Mouse (Mus musculus) liver, embryonic 11.5 days (tissue): ENCODE data around the gene Gm10553. TPM values are rescaled to one million over a fixed set of nuclear protein-coding genes. Genes with fewer than 3 reads are reported as not detected.
"Not testable (repeated sequence)": the region's sequence is repeated elsewhere in the genome, so short reads cannot be mapped to it uniquely, and the experiment has no call there.

Experiments used
- ATAC-seq: fragments of 200-750 bp; cut with Nextera tagmentation; replicated peaks from 2 replicates; pipeline ENCODE4 v1.8.0; 2017; ENCODE audit warnings: moderate number of reproducible peaks, mild to moderate bottlenecking, moderate TSS enrichment, moderate library complexity; ENCODE audit not compliant: low FRiP score
- DNase-seq: peaks from one replicate; pipeline ENCODE4 v3.0.0-alpha.2; 2017; ENCODE audit warnings: low spot score
- H3K27ac ChIP-seq: fragments of 300-500 bp; sonication (generic); 2 replicates; pipeline ENCODE4 v1.5.1; 2014; ENCODE audit warnings: mild to moderate bottlenecking, low read depth, low read length, control low read depth
- H3K27me3 ChIP-seq: fragments of 300-500 bp; sonication (generic); replicated peaks from 2 replicates; pipeline ENCODE4 v1.6.1; 2014; ENCODE audit warnings: low read length, mixed read lengths; ENCODE audit not compliant: control insufficient read depth, insufficient read depth
- H3K36me3 ChIP-seq: fragments of 300-500 bp; sonication (generic); 2 replicates; pipeline ENCODE4 v1.6.1; 2014; ENCODE audit warnings: mild to moderate bottlenecking, low read length, moderate library complexity, mixed read lengths; ENCODE audit not compliant: control insufficient read depth, insufficient read depth
- H3K4me1 ChIP-seq: fragments of 300-500 bp; sonication (generic); replicated peaks from 2 replicates; pipeline ENCODE4 v1.6.1; 2014; ENCODE audit warnings: low read length, mixed read lengths; ENCODE audit not compliant: control insufficient read depth, insufficient read depth
- H3K4me2 ChIP-seq: fragments of 300-500 bp; sonication (generic); 2 replicates; pipeline ENCODE4 v1.6.1; 2014; ENCODE audit warnings: mild to moderate bottlenecking, control low read depth, moderate library complexity
- H3K4me3 ChIP-seq: fragments of 300-500 bp; sonication (generic); 2 replicates; pipeline ENCODE4 v1.5.1; 2014; ENCODE audit warnings: low read depth, low read length, control low read depth
- H3K9ac ChIP-seq: fragments of 300-500 bp; sonication (generic); 2 replicates; pipeline ENCODE4 v1.6.1; 2014; ENCODE audit warnings: low read depth, low read length, control low read depth
- H3K9me3 ChIP-seq: fragments of 300-500 bp; sonication (generic); 2 replicates; pipeline ENCODE4 v1.6.1; 2016; ENCODE audit warnings: low read length, inconsistent platforms, mixed read lengths; ENCODE audit not compliant: control insufficient read depth
- WGBS: fragments of 180-500 bp; shearing (Covaris S2); extraction: QIAGEN DNeasy Blood & Tissue Kit; methylation state at CpG from one replicate; pipeline ENCODE4 v1.1.7; 2014; 5-methylcytosine and 5-hydroxymethylcytosine counted together
- polyA plus RNA-seq: library from polyadenylated mRNA; unstranded; fragments of >200 nt; fragmentation: Nextera tagmentation; extraction: Ambion mirVana; gene quantifications from 2 replicates; pipeline ENCODE4 v1.2.1, GENCODE M21; 2014

Gm10553 gene
- polyA plus RNA-seq = not detected in 2 replicates

DNA sequence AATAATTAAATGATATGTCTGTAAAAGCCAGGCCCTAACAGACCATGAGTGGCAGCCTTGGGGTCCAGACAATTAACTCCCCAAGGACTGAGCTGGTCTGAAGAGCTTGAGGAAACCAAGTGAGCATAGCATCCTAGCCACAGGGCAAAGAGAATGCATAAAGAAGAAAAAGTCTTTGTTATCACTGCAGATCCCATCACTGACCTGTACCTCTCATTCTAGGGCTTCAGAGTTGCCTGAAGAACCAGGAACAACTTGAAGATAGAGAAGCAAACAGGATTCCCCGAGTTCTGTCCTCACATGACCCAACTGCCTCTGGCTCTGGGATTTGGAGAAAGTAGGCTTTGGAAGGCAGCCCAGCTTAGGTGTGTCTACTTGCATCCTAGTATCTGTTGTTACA lies at the start of gene Gm10553:
TSS of gene Gm10553 (plus strand) at position 301 of the 400 bp plus-strand sequence.
- not testable (repeated sequence) for H3K36me3 ChIP-seq, H3K4me1 ChIP-seq, H3K4me2 ChIP-seq, H3K27me3 ChIP-seq, DNase-seq, H3K4me3 ChIP-seq, H3K9ac ChIP-seq, H3K9me3 ChIP-seq, H3K27ac ChIP-seq, ATAC-seq
- 64% methylated on average over 1 of the region's 1 CpGs for WGBS

DNA sequence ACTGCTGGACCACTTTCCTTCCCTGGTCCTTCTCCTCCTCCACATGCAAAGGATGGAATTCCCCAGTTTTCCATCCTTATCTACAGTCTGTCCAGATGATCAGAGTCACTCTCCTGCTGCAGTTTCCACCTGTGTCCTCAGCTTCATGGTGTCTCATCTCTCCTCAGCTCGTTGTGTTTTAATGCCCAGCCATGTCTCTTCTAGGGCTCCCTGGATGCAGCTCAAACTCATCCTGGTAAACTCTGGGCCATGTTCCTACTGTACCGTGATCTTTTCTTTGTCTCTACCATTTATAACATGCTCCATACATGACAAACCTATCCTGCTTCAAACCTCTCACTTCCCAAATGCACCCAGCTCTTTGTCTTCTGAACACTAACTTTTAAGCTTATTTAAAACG lies 28.3 kb upstream of the Gm10553 start:
- DNase-seq, H3K36me3 ChIP-seq, H3K27ac ChIP-seq, H3K4me1 ChIP-seq, H3K9me3 ChIP-seq, H3K9ac ChIP-seq, H3K4me3 ChIP-seq, H3K27me3 ChIP-seq, H3K4me2 ChIP-seq, ATAC-seq: not testable (repeated sequence)
- WGBS = 53% methylated on average over 3 of the region's 3 CpGs

- 53% methylated on average over 3 of the region's 3 CpGs for WGBS
- not testable (repeated sequence) for ATAC-seq, H3K4me2 ChIP-seq, H3K36me3 ChIP-seq, H3K9ac ChIP-seq, H3K27ac ChIP-seq, H3K27me3 ChIP-seq, DNase-seq, H3K4me1 ChIP-seq, H3K4me3 ChIP-seq, H3K9me3 ChIP-seq
Measured at GRCm38 (mm10) chr1:85073099-85073498, 26.9 kb upstream of the Gm10553 start.

GRCm38 (mm10) chr1:85084803-85085202 lies 15.2 kb upstream of the Gm10553 start:
- not testable (repeated sequence) for H3K9me3 ChIP-seq, H3K27ac ChIP-seq, H3K9ac ChIP-seq, H3K4me2 ChIP-seq, H3K4me3 ChIP-seq, H3K4me1 ChIP-seq, H3K27me3 ChIP-seq, ATAC-seq, DNase-seq, H3K36me3 ChIP-seq
- WGBS = 58% methylated on average over 3 of the region's 3 CpGs

GRCm38 (mm10) chr1:85086211-85086610 lies 13.8 kb upstream of the Gm10553 start:
- 67% methylated on average over 1 of the region's 1 CpGs for WGBS
- H3K4me3 ChIP-seq, H3K36me3 ChIP-seq, H3K27ac ChIP-seq, ATAC-seq, H3K27me3 ChIP-seq, H3K4me2 ChIP-seq, H3K9ac ChIP-seq, H3K9me3 ChIP-seq, DNase-seq, H3K4me1 ChIP-seq: not testable (repeated sequence)

GRCm38 (mm10) chr1:85092169-85092568 lies 7.8 kb upstream of the Gm10553 start:
- 48% methylated on average over 1 of the region's 3 CpGs for WGBS
- not testable (repeated sequence) for H3K9me3 ChIP-seq, H3K4me1 ChIP-seq, H3K27ac ChIP-seq, DNase-seq, H3K4me2 ChIP-seq, H3K27me3 ChIP-seq, H3K4me3 ChIP-seq, H3K36me3 ChIP-seq, H3K9ac ChIP-seq, ATAC-seq

DNA sequence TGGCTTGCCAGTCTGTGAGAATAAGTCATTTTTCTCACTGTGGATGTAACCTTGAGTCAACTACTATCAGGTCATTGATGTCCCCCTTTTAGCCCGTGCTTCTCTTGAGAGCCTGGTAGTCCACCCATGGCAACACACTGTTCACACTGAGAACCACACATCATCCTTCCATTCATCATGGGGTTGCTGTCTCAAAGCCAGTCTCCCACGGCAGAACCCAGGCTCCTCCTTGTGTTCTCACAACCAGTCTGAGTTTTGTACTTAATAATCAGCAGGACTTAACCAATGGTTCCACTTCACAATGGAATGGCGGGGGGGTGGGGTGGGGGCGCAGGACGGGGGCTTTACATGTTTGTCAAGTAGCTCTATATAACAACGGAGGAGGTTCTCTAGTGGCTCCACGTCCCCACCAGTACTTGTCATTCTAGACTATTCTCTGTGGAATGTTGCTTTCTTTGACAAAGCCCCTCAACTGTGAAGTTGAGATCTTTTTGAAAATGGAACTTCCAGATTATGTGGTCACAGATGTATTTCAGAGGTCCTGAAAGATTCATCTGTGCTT lies 6.9 kb upstream of the Gm10553 start:
- not testable (repeated sequence) for H3K9ac ChIP-seq, DNase-seq, H3K4me1 ChIP-seq, H3K4me3 ChIP-seq, H3K27ac ChIP-seq, H3K27me3 ChIP-seq, H3K4me2 ChIP-seq, ATAC-seq, H3K36me3 ChIP-seq, H3K9me3 ChIP-seq
- 76% methylated on average over 6 of the region's 7 CpGs for WGBS

DNA sequence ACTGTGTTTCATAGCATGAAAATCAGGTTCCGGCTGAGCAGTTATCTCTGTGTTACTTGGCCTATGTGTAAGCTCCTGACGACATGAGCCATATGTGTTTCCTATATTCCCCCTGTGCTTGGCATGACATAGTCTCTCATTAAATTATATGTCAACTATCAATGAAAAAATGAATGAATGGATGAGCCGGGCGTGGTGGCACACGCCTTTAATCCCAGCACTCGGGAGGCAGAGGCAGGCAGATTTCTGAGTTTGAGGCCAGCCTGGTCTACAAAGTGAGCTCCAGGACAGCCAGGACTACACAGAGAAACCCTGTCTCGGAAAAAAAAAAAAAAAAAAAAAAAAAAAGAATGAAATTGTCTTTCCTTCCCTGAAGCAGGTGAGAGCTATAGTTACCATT lies 883 bp upstream of the Gm10553 start:
- not testable (repeated sequence) for DNase-seq, H3K9ac ChIP-seq, H3K27ac ChIP-seq, H3K9me3 ChIP-seq, H3K27me3 ChIP-seq, H3K4me2 ChIP-seq, H3K4me1 ChIP-seq, ATAC-seq, H3K4me3 ChIP-seq, H3K36me3 ChIP-seq
- 78% methylated on average over 6 of the region's 7 CpGs for WGBS

DNA sequence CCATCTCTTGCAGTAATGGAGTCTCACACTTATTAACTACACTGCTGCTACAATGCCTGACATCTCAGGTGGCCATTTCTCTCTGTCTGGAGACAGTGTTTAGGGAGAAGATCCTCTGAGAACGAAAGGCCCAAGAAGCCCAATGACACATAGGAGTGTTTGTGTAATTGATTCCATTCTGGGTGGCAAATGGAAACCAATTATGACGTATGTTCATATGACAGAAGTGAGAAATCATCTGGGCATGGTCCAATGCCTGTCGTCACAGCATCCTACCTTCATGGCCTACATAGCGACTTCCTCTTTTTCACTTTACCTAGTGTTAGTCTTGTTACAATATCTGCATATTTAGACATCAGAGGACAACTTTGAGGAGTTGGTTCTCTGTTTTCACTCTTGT lies 1.8 kb downstream of the Gm10553 start:
- H3K36me3 ChIP-seq, H3K9me3 ChIP-seq, H3K9ac ChIP-seq, H3K27ac ChIP-seq, H3K4me3 ChIP-seq, H3K27me3 ChIP-seq, DNase-seq, ATAC-seq, H3K4me2 ChIP-seq, H3K4me1 ChIP-seq: not testable (repeated sequence)
- WGBS = 80% methylated on average over 4 of the region's 4 CpGs
